Mouse (Mus musculus) T-helper 17 cell (primary cell): ENCODE measurements around the gene Tmem121.

Source experiments
- in situ Hi-C, 2 experiments: fragments of 300-600 bp; cut with MboI, MseI; formaldehyde crosslinking; loops; 1 replicate in 1 of 2; 2 replicates in 1 of 2; pipeline ENCODE4 v1.15.1; 2025; ENCODE audit warnings: high pct_unique_total_duplicates in 2 of 2

The Tmem121 gene

DNA sequence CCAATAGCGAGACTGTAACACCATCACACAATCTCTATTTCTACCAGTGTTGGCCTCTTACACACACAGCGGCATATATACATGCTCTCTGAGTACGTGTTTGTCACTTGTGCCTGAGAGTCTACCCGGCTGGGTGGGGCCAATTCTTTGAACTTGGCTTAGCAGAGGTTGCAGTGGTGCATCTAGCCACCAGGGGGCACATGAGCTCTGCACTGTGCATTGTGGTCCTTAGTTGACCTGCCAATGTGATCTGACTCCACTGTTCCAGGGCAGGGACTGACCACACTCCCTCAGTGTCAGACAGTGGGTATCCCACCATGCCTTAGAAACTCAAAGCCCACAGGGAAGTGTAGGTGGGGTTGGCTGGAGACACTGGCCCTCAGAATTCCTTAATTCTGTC is 34.1 kb downstream of the Tmem121 start:
- in situ Hi-C loops, result loop anchor here (5.0 kb wide), 4 partner anchors 202 to 472 kb away; no protein-coding TSS in a partner anchor

DNA sequence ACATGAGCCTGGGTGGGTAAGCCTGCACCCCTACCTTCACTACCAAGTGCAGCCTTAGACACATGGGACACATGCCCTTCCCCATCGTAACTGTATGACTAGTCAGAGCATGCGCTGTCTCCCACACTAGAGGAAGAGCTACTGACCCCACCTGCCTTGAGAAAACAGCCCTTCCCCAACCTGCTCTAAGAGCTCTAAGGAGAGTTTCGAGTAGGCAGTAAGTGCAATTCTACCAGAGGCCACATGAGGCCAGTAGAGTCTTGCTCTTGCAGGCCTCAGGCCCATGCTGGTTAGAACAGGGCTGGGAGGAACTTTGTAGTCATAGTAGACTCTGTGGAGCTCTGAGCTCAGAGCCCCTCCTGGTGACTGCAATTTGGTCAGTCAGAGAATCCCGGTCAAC is 34.7 kb downstream of the Tmem121 start:
- in situ Hi-C loops, result loop anchor here (5.0 kb wide), 4 partner anchors 202 to 472 kb away; no protein-coding TSS in a partner anchor

- in situ Hi-C loops, result loop anchor here (5.0 kb wide), 4 partner anchors 201 to 471 kb away; no protein-coding TSS in a partner anchor
Measured at GRCm38 (mm10) chr12:113221289-113221688, 35.6 kb downstream of the Tmem121 start.

DNA sequence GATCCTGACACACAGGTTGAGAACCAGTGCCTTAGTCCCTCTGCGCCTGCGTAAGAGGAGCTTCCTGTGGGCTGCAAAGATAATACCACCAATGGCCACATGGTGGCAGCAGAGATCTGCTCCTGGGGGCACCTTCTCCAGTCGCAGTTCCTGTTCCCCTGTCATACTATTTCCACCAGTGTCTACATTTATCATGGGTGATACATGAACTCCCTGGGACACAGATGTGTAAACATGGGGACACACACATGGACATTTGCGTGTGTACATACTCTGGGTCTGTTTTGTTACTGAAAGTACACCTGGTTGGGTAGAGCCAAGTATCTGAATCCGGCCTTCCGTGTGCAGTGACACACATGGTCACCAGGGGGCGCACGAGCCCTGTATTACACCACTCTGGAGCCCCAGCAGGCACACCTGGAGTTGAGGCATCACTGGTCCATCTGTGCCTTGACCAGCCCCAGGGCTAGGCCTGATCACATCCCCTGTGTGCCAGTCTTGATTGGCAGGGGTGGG is 36.4 kb downstream of the Tmem121 start:
- in situ Hi-C loops, result loop anchor here (5.0 kb wide), 4 partner anchors 200 to 470 kb away; no protein-coding TSS in a partner anchor

DNA sequence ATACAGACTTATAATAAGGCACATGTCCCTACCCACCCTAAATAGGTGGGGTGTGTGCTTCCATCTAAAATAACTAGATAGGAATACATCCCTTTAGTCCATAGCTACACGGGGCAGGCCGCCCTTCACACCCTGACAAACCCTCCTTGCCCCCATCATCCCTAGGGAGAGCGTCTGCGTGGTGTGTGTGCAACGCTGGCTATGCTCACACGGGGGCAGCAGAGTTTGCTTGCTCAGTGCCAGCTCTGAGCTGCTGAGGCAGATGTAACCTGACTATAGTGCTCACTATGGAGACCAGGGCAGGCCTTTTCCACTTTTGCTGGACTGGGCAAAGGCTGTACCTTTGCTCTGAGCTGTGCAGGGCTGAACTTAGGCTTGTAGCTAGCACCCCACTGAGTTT is 37.0 kb downstream of the Tmem121 start:
- in situ Hi-C loops, result loop anchor here (5.0 kb wide), 4 partner anchors 200 to 470 kb away; no protein-coding TSS in a partner anchor

- in situ Hi-C loops, result loop anchor here (5.0 kb wide), 4 partner anchors 198 to 468 kb away; no protein-coding TSS in a partner anchor
Measured at GRCm38 (mm10) chr12:113224206-113224605, 38.5 kb downstream of the Tmem121 start.

DNA sequence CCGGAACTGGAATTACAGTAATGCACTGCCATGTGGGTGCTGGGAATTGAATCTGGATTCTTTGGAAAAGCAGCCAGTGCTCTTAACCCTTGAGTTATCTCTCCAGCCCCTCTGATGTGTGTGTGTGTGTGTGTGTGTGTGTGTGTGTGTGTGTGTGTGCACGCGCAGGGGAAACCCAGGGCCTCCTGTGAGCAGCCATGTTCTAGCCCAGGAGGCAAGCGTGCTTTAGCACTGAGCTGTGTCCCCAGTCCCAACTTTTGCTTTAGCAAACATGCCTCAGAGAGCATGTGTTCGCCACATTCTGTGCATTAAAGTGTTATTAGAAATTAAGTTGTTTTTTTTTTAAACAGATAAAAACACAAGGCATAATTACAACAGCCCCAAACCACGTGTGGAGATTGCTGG is 39.0 kb downstream of the Tmem121 start:
- in situ Hi-C loops, result loop anchor here (5.0 kb wide), 4 partner anchors 198 to 468 kb away; no protein-coding TSS in a partner anchor

DNA sequence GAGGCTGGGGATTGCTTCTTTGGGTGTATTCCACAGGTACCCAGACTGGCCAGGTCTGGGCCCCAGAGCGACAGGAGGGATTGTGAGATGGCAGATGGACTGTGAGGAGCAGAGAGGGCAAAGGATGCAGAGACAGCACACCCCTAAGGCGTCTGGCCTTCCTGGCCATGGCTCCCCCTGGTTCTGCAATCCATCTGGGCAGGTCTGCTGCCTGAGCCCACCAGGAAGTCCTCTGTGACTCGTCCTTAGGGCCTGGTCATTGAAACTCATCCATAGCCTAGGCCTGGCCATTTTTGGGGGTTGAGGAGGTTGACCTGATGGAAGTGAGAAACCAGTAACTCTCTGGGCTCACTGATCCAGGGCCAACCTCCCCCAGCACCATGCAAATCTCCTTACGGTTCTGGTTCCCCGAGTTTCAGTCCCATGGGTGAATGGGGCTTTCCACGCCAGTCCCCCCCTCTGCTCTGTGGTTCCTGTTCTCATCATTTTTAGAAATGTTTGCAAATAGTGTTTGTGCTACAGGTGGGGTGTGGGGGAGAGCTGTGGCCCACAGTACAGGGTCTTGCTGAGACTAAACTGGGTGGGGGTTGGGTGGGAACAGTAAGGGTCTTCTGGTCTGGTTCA is 42.4 kb downstream of the Tmem121 start:
- in situ Hi-C loops, result no loop called here

DNA sequence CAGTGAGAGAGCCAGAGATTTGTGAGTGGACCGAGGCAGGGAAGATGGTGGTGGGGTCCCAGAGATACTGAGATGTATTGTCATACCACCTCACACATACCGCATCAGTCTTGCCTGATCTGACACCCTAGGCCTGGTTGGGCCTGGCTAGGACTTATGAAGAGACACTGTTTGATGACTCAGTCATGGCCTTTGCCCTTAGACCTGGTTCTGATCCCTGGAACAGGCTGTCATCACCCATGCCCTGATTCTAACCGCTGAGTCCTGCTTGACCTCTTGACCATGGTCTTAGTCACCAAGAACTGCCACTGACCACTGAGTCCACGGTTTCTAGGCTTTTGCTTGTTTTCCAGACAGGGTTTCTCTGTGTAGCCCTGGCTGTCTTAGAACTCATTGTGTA is 45.0 kb downstream of the Tmem121 start:
- in situ Hi-C loops, result loop anchor here in 1 of 2 experiments (10.0 kb wide), 1 partner anchor 74 kb away; no protein-coding TSS in a partner anchor

GRCm38 (mm10) chr12:113231551-113232263 is 46.0 kb downstream of the Tmem121 start:
- in situ Hi-C loops, result loop anchor here in 1 of 2 experiments (10.0 kb wide), 1 partner anchor 73 kb away; no protein-coding TSS in a partner anchor

- in situ Hi-C loops, result loop anchor here in 1 of 2 experiments (10.0 kb wide), 1 partner anchor 72 kb away; no protein-coding TSS in a partner anchor
Measured at GRCm38 (mm10) chr12:113232264-113232750, 46.6 kb downstream of the Tmem121 start.
